Mouse (Mus musculus) hindbrain, postnatal 0 days (tissue): ENCODE data around the gene Dennd2a. TPM values are rescaled to one million over a fixed set of nuclear protein-coding genes. Genes with fewer than 3 reads are reported as not detected.

Experiments used
- ATAC-seq: fragments of 200-750 bp; cut with Nextera tagmentation; 2 replicates; pipeline ENCODE4 v1.8.0; 2017; ENCODE audit warnings: mild to moderate bottlenecking, moderate TSS enrichment, moderate library complexity
- DNase-seq: peaks from one replicate; pipeline ENCODE4 v3.0.0-alpha.2; 2015; ENCODE audit warnings: low spot score
- H3K27ac ChIP-seq: fragments of 300-500 bp; sonication (generic); 2 replicates; pipeline ENCODE4 v1.5.1; 2014; ENCODE audit warnings: mild to moderate bottlenecking
- H3K27me3 ChIP-seq: fragments of 300-500 bp; sonication (generic); 2 replicates; pipeline ENCODE4 v1.6.1; 2014; ENCODE audit warnings: low read length, mixed read lengths; ENCODE audit not compliant: insufficient read depth
- H3K36me3 ChIP-seq: fragments of 300-500 bp; sonication (generic); 2 replicates; pipeline ENCODE4 v1.6.1; 2014; ENCODE audit warnings: low read length, mixed read lengths; ENCODE audit not compliant: insufficient read depth
- H3K4me1 ChIP-seq: fragments of 300-500 bp; sonication (generic); 2 replicates; pipeline ENCODE4 v1.6.1; 2014; ENCODE audit warnings: antibody characterized with exemption, low read length, mixed read lengths; ENCODE audit not compliant: insufficient read depth
- H3K4me2 ChIP-seq: fragments of 300-500 bp; sonication (generic); 2 replicates; pipeline ENCODE4 v1.6.1; 2014; ENCODE audit warnings: low read depth, mild to moderate bottlenecking, low read length, moderate library complexity, mixed read lengths
- H3K4me3 ChIP-seq: fragments of 300-500 bp; sonication (generic); 2 replicates; pipeline ENCODE4 v1.5.1; 2014; ENCODE audit warnings: low read length
- H3K9ac ChIP-seq: fragments of 300-500 bp; sonication (generic); replicated peaks from 2 replicates; pipeline ENCODE4 v1.6.1; 2014; ENCODE audit warnings: mild to moderate bottlenecking, low read length, moderate library complexity, mixed read lengths
- H3K9me3 ChIP-seq: fragments of 300-500 bp; sonication (generic); 2 replicates; pipeline ENCODE4 v1.6.1; 2016; ENCODE audit warnings: low read length, mixed read lengths
- CTCF ChIP-seq: IDR thresholded peaks from 2 replicates; pipeline ENCODE4 v1.5.1; 2016; ENCODE audit warnings: antibody characterized with exemption, control low read depth, low read depth
- WGBS: fragments of 180-500 bp; shearing (Covaris S2); extraction: QIAGEN DNeasy Blood & Tissue Kit; methylation state at CpG from one replicate; pipeline ENCODE4 v1.1.7; 2014; 5-methylcytosine and 5-hydroxymethylcytosine counted together
- polyA plus RNA-seq: library from polyadenylated mRNA; unstranded; fragments of >200 nt; fragmentation: Nextera tagmentation; extraction: Ambion mirVana; gene quantifications from 2 replicates; pipeline ENCODE4 v1.2.1, GENCODE M21; 2015
- total RNA-seq: library from RNA; depleted of rRNA; stranded (reverse); fragments of >200 nt; gene quantifications from 2 replicates; pipeline ENCODE4 v1.2.3, GENCODE M21; 2014

The Dennd2a gene
- total and polyA plus RNA-seq, 2 experiments from 2014 or later = 13.2 to 30.4 TPM

DNA sequence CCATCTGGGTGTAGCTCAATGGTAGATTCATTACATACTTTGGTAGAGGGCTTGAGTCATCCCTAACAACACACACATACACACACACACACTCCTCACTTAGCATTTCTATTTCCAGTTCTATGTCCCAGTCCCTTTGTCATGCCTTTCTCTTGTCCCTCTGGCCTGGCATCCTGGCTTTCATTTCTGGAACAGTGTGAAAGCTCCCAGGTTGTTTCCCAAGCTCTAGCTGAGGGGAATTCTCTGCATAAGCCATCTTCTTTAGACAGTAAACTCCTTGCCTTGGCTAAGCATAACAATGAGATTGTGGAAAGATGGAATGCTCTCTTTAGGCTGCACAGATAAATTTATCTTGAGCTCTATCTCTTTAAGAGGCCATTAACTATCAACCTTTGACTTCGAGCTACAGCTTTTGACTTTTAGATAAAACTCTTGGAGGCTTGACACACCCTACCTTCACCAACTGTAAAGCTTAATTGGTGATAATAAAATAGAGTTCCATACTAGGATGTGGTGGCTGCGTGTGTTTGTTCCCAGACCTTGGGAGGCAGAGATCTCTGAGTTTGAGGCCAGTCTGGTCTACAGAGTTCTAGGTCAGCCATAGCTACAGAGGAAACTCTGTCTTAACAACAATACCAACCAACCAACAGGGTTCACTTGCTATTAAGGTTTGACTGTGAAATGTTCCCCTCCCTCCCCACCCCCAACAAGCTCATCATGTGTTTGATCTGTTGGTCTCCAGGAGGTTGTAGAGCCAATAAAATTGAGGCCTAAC is 123.4 kb downstream of the Dennd2a start:
- H3K9ac ChIP-seq = no peak overlapping the region

GRCm38 (mm10) chr6:39433701-39434100 is 124.0 kb downstream of the Dennd2a start:
- no peaks in the 10 kb centered on the region for H3K9me3 ChIP-seq
- no peak for ATAC-seq
- no peaks in the 10 kb centered on the region for H3K4me1 ChIP-seq

More for the DNA sequence above, 123.4 kb downstream of the Dennd2a start:
- no peak overlapping the region for H3K27ac ChIP-seq
- TF ChIP-seq CTCF = no peak
- DNase-seq (no peak), ATAC-seq (no peak)
- 80% methylated on average over 2 of the region's 2 CpGs for WGBS
- H3K4me3 ChIP-seq = no peak overlapping the region
- no peak overlapping the region for H3K4me2 ChIP-seq
- no peaks in the 10 kb centered on the region for H3K36me3 ChIP-seq
- H3K9me3 ChIP-seq = no peaks in the 10 kb centered on the region
- no peaks in the 10 kb centered on the region for H3K27me3 ChIP-seq
- H3K4me1 ChIP-seq = no peaks in the 10 kb centered on the region

GRCm38 (mm10) chr6:39433174-39433573 is 124.5 kb downstream of the Dennd2a start:
- Histone ChIP-seq H3K4me1 (no peaks in the 10 kb centered on the region), H3K27me3 (no peaks in the 10 kb centered on the region), H3K4me2 (no peak overlapping the region), H3K9me3 (no peaks in the 10 kb centered on the region), H3K9ac (no peak overlapping the region), H3K27ac (no peak overlapping the region), H3K4me3 (no peak overlapping the region), H3K36me3 (no peaks in the 10 kb centered on the region)
- 89% methylated on average over 4 of the region's 4 CpGs for WGBS
- no peak for DNase-seq
- no peak for TF ChIP-seq CTCF
- no peak for ATAC-seq

More at GRCm38 (mm10) chr6:39433701-39434100, 124.0 kb downstream of the Dennd2a start:
- no peak overlapping the region for H3K4me3 ChIP-seq
- no peak for DNase-seq
- H3K9ac ChIP-seq = no peak overlapping the region
- no peak for TF ChIP-seq CTCF
- no peaks in the 10 kb centered on the region for H3K27me3 ChIP-seq
- H3K4me2 ChIP-seq = no peak overlapping the region
- no peak overlapping the region for H3K27ac ChIP-seq
- H3K36me3 ChIP-seq = no peaks in the 10 kb centered on the region

DNA sequence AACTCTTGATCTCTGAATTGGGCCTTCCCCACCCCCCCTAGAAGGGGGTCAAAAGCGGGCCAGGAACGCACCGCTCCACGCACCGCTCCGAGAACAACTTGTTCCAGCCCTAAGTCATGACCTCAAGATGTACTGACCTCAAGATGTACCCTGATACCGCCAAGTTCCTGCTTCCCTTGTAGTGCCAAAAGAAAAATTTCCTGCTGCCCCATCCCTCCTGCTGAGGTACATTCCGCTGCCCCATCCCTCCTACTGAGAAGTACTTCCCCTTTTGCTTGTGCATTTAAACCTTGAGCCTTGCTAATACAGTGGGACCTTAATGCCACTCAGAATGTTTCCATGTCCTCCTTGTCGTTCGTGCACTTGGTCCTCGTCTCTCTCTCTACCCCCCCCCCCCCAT is 126.9 kb downstream of the Dennd2a start:
- no peaks in the 10 kb centered on the region for H3K4me1 ChIP-seq
- H3K4me2 ChIP-seq = no peak overlapping the region
- TF ChIP-seq CTCF = no peak
- no peak overlapping the region for H3K9ac ChIP-seq
- H3K27ac ChIP-seq = no peak overlapping the region
- 67% methylated on average over 11 of the region's 11 CpGs for WGBS
- no peaks in the 10 kb centered on the region for H3K9me3 ChIP-seq
- H3K36me3 ChIP-seq = no peaks in the 10 kb centered on the region
- H3K27me3 ChIP-seq = no peaks in the 10 kb centered on the region
- ATAC-seq = no peak
- DNase-seq = no peak
- no peak overlapping the region for H3K4me3 ChIP-seq

- TF ChIP-seq CTCF = no peak
- no peak overlapping the region for H3K27ac ChIP-seq
- no peaks in the 10 kb centered on the region for H3K4me1 ChIP-seq
- H3K9me3 ChIP-seq = no peaks in the 10 kb centered on the region
- no peaks in the 10 kb centered on the region for H3K27me3 ChIP-seq
- H3K4me3 ChIP-seq = no peak overlapping the region
- no peaks in the 10 kb centered on the region for H3K36me3 ChIP-seq
- peak; percentile 12 for DNase-seq
- WGBS = 77% methylated on average over 6 of the region's 6 CpGs
- no peak overlapping the region for H3K9ac ChIP-seq
- H3K4me2 ChIP-seq = no peak overlapping the region
- ATAC-seq = no peak
Measured at GRCm38 (mm10) chr6:39429007-39429788, 128.5 kb downstream of the Dennd2a start.

DNA sequence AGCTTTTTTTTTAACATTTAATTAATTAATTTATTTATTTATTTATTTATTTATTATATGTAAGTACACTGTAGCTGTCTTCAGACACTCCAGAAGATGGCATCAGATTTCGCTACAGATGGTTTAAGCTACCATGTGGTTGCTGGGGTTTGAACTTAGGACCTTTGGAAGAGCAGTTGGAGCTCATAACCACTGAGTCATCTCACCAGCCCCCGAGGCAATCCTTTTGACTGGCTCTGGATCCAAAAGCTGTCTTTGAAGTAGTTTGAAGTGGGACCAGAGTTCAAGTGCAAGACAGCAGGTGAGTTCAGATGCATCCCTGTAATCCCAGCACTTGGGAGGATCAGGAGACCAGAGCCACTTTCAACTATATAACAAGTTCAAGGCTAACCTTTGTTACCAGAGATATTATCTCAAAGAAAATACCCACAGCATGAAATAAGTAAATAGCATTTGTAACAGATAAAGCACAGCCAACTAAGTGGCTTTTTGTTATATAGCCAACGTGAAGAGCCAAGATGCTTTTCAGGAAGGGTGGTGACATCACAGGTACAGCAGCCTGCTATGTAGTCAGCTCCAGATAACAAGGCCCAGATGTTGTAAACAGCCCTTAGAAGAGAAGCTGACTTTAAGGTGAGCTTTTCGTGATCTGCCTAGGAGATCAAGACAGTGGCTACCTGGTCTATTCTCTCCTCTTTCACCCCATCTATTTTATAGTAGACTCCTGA is 130.2 kb downstream of the Dennd2a start:
- WGBS = 82% methylated on average over 4 of the region's 4 CpGs
- H3K27ac ChIP-seq = no peak overlapping the region
- H3K9me3 ChIP-seq = no peaks in the 10 kb centered on the region
- TF ChIP-seq CTCF = no peak
- DNase-seq (no peak), ATAC-seq (no peak)
- no peak overlapping the region for H3K9ac ChIP-seq
- no peaks in the 10 kb centered on the region for H3K36me3 ChIP-seq
- H3K27me3 ChIP-seq = no peaks in the 10 kb centered on the region
- no peaks in the 10 kb centered on the region for H3K4me1 ChIP-seq
- H3K4me2 ChIP-seq = no peak overlapping the region
- no peak overlapping the region for H3K4me3 ChIP-seq
